Mouse (Mus musculus): ENCODE measurements at regions not wholly inside any gene's neighbourhood (a gene's known extent, or its start where the extent isn't known, plus 50 kb on each side); places are given as distances from the start of the nearest gene placed in this dataset.

- DNase-seq (ENCODE audit: low spot score): no peak
Observed at GRCm38 (mm10) chr14:17234898-17235297, 415.9 kb upstream of the Rarb start.

- no peak for DNase-seq (ENCODE audit: low spot score)
Observed at GRCm38 (mm10) chr14:17211502-17211901, 392.5 kb upstream of the Rarb start.

- DNase-seq (ENCODE audit: low spot score): no peak
Observed at GRCm38 (mm10) chr14:17205691-17206090, 386.7 kb upstream of the Rarb start.

GRCm38 (mm10) chr14:17203251-17204015, 384.5 kb upstream of the Rarb start:
- no peak for DNase-seq (ENCODE audit: low spot score)

- no peak for DNase-seq (ENCODE audit: low spot score)
Observed at GRCm38 (mm10) chr14:17192953-17193352, 374.0 kb upstream of the Rarb start.

GRCm38 (mm10) chr14:17173218-17173617, 354.3 kb upstream of the Rarb start:
- DNase-seq (ENCODE audit: low spot score): no peak

GRCm38 (mm10) chr14:17172330-17173110, 353.6 kb upstream of the Rarb start:
- DNase-seq (ENCODE audit: low spot score): peak; percentile 61

GRCm38 (mm10) chr14:17171896-17172295, 352.9 kb upstream of the Rarb start:
- DNase-seq (ENCODE audit: low spot score): no peak

- no peak for DNase-seq (ENCODE audit: low spot score)
Observed at GRCm38 (mm10) chr14:17158324-17158723, 339.4 kb upstream of the Rarb start.

GRCm38 (mm10) chr14:17156402-17156954, 337.5 kb upstream of the Rarb start:
- DNase-seq (ENCODE audit: low spot score): no peak

GRCm38 (mm10) chr14:17120679-17121078, 301.7 kb upstream of the Rarb start:
- no peak for DNase-seq (ENCODE audit: low spot score)

- DNase-seq (ENCODE audit: low spot score): no peak
Observed at GRCm38 (mm10) chr14:17106668-17107067, 287.7 kb upstream of the Rarb start.

- no peak for DNase-seq (ENCODE audit: low spot score)
Observed at GRCm38 (mm10) chr14:17102486-17102885, 283.5 kb upstream of the Rarb start.

GRCm38 (mm10) chr14:17090573-17090937, 271.6 kb upstream of the Rarb start:
- DNase-seq (ENCODE audit: low spot score): no peak

GRCm38 (mm10) chr14:17089640-17090572, 270.9 kb upstream of the Rarb start:
- DNase-seq (ENCODE audit: low spot score): no peak

GRCm38 (mm10) chr14:17089089-17089634, 270.2 kb upstream of the Rarb start:
- no peak for DNase-seq (ENCODE audit: low spot score)

GRCm38 (mm10) chr14:17087828-17088227, 268.9 kb upstream of the Rarb start:
- DNase-seq (ENCODE audit: low spot score): no peak

GRCm38 (mm10) chr14:17083907-17084306, 265.0 kb upstream of the Rarb start:
- no peak for DNase-seq (ENCODE audit: low spot score)

- no peak for DNase-seq (ENCODE audit: low spot score)
Observed at GRCm38 (mm10) chr14:17081904-17082303, 262.9 kb upstream of the Rarb start.

GRCm38 (mm10) chr14:17079513-17079912, 260.6 kb upstream of the Rarb start:
- DNase-seq (ENCODE audit: low spot score): no peak

- DNase-seq (ENCODE audit: low spot score): no peak
Observed at GRCm38 (mm10) chr14:17061358-17061757, 242.4 kb upstream of the Rarb start.

GRCm38 (mm10) chr14:17058438-17058837, 239.5 kb upstream of the Rarb start:
- DNase-seq (ENCODE audit: low spot score): no peak

All from ovary, postnatal 36 days (tissue).